Mouse (Mus musculus) intestine, postnatal 0 days (tissue): ENCODE results near the gene Dennd1c. TPM values are rescaled to one million over a fixed set of nuclear protein-coding genes. Genes with fewer than 3 reads are reported as not detected.

Source experiments
- ATAC-seq: fragments of 200-750 bp; cut with Nextera tagmentation; 2 replicates; pipeline ENCODE4 v1.8.0; 2017; ENCODE audit warnings: mild to moderate bottlenecking, moderate TSS enrichment, moderate library complexity
- H3K27ac ChIP-seq: fragments of 300-500 bp; sonication (generic); 2 replicates; pipeline ENCODE4 v1.5.1; 2014; ENCODE audit warnings: mild to moderate bottlenecking, low read depth, low read length, moderate library complexity
- H3K27me3 ChIP-seq: fragments of 300-500 bp; sonication (generic); replicated peaks from 2 replicates; pipeline ENCODE4 v1.6.1; 2014; ENCODE audit warnings: low read length, mixed read lengths; ENCODE audit not compliant: control insufficient read depth, insufficient read depth
- H3K36me3 ChIP-seq: fragments of 300-500 bp; sonication (generic); 2 replicates; pipeline ENCODE4 v1.6.1; 2014; ENCODE audit warnings: mild to moderate bottlenecking, moderate library complexity; ENCODE audit not compliant: control insufficient read depth, insufficient read depth
- H3K4me1 ChIP-seq: fragments of 300-500 bp; sonication (generic); replicated peaks from 2 replicates; pipeline ENCODE4 v1.6.1; 2014; ENCODE audit warnings: antibody characterized with exemption, low read length, mixed read lengths; ENCODE audit not compliant: control insufficient read depth, insufficient read depth
- H3K4me2 ChIP-seq: fragments of 300-500 bp; sonication (generic); replicated peaks from 2 replicates; pipeline ENCODE4 v1.6.1; 2014; ENCODE audit warnings: low read depth, mild to moderate bottlenecking, moderate library complexity
- H3K4me3 ChIP-seq: fragments of 300-500 bp; sonication (generic); 2 replicates; pipeline ENCODE4 v1.5.1; 2014; ENCODE audit warnings: low read depth, low read length
- H3K9ac ChIP-seq: fragments of 300-500 bp; sonication (generic); 2 replicates; pipeline ENCODE4 v1.6.1; 2014; ENCODE audit warnings: mild to moderate bottlenecking, low read depth, low read length
- H3K9me3 ChIP-seq: fragments of 300-500 bp; sonication (generic); 2 replicates; pipeline ENCODE4 v1.6.1; 2016; ENCODE audit warnings: mixed run types; ENCODE audit not compliant: control insufficient read depth
- CTCF ChIP-seq: sonication (generic); IDR thresholded peaks from 2 replicates; pipeline ENCODE4 v1.5.1; 2016; ENCODE audit warnings: low read depth, mild to moderate bottlenecking, control low read depth, antibody characterized with exemption, moderate library complexity
- WGBS: fragments of 180-500 bp; shearing (Covaris S2); extraction: QIAGEN DNeasy Blood & Tissue Kit; methylation state at CpG from one replicate; pipeline ENCODE4 v1.1.7; 2014; 5-methylcytosine and 5-hydroxymethylcytosine counted together
- polyA plus RNA-seq: library from polyadenylated mRNA; unstranded; fragments of >200 nt; fragmentation: Nextera tagmentation; extraction: Ambion mirVana; gene quantifications from 2 replicates; pipeline ENCODE4 v1.2.1, GENCODE M21; 2015

Dennd1c gene
- polyA plus RNA-seq, 1 experiment from 2014 or later, result 5.2 TPM

GRCm38 (mm10) chr17:57020960-57021359, 57.4 kb downstream of the Dennd1c start:
- no peak for TF ChIP-seq CTCF
- Histone ChIP-seq H3K9ac (no peak overlapping the region), H3K4me3 (no peak overlapping the region), H3K27me3 (no peaks in the 10 kb centered on the region), H3K4me1 (no peaks in the 10 kb centered on the region), H3K36me3 (peaks cover 55% of the 10 kb centered on the region), H3K27ac (no peak overlapping the region), H3K9me3 (no peaks in the 10 kb centered on the region), H3K4me2 (no peak overlapping the region)
- WGBS, result 85% methylated on average over 5 of the region's 5 CpGs
- no peak for ATAC-seq

GRCm38 (mm10) chr17:57019693-57020092, 58.6 kb downstream of the Dennd1c start:
- no peak overlapping the region for H3K4me2 ChIP-seq
- H3K4me1 ChIP-seq, result no peaks in the 10 kb centered on the region
- no peak for ATAC-seq
- H3K9ac ChIP-seq, result no peak overlapping the region
- H3K27me3 ChIP-seq, result no peaks in the 10 kb centered on the region
- no peak for TF ChIP-seq CTCF
- no peaks in the 10 kb centered on the region for H3K9me3 ChIP-seq
- no peak overlapping the region for H3K27ac ChIP-seq
- H3K36me3 ChIP-seq, result peaks cover 42% of the 10 kb centered on the region
- no peak overlapping the region for H3K4me3 ChIP-seq
- WGBS, result 68% methylated on average over 2 of the region's 2 CpGs

Other genes starting within 250 kb of the Dennd1c start
- gene Rfx2, start 247.5 kb downstream of the Dennd1c start, polyA plus RNA-seq, result 1.4 and 1.6 TPM in 2 replicates
- not detected in 2 replicates for gene Acsbg2, start 204.1 kb downstream of the Dennd1c start, polyA plus RNA-seq
- gene 1700061G19Rik, start 203.0 kb downstream of the Dennd1c start, polyA plus RNA-seq, result 0.23 and 0.30 TPM in 2 replicates
- gene Mllt1, start 143.1 kb downstream of the Dennd1c start, polyA plus RNA-seq, result 10.5 and 11.9 TPM in 2 replicates
- gene Acer1, start 96.4 kb downstream of the Dennd1c start, polyA plus RNA-seq, result 0.44 and 0.65 TPM in 2 replicates
- gene Clpp, start 88.2 kb downstream of the Dennd1c start, polyA plus RNA-seq, result 77.5 and 78.0 TPM in 2 replicates
- 25.7 and 28.7 TPM in 2 replicates for gene Alkbh7, start 81.2 kb downstream of the Dennd1c start, polyA plus RNA-seq
- gene Pspn, start 78.5 kb downstream of the Dennd1c start, polyA plus RNA-seq, result not detected in 2 replicates
- 43.3 and 43.5 TPM in 2 replicates for gene Gtf2f1, start 67.2 kb downstream of the Dennd1c start, polyA plus RNA-seq
- 0.22 and 0.25 TPM in 2 replicates for gene Gm17949, start 67.0 kb downstream of the Dennd1c start, polyA plus RNA-seq
- 18.8 and 19.9 TPM in 2 replicates for gene Khsrp, start 47.0 kb downstream of the Dennd1c start, polyA plus RNA-seq
- gene Slc25a41, start 36.9 kb downstream of the Dennd1c start, polyA plus RNA-seq, result not detected in 2 replicates
- 121 and 130 TPM in 2 replicates for gene Crb3, start 19.4 kb downstream of the Dennd1c start, polyA plus RNA-seq
- 4.8 and 5.1 TPM in 2 replicates for gene Slc25a23, start 18.7 kb downstream of the Dennd1c start, polyA plus RNA-seq
- 12.6 and 14.6 TPM in 2 replicates for gene Tubb4a, start 9.3 kb upstream of the Dennd1c start, polyA plus RNA-seq
- 1.2 and 1.6 TPM in 2 replicates for gene Tnfsf9, start 26.8 kb upstream of the Dennd1c start, polyA plus RNA-seq
- gene Cd70, start 71.3 kb upstream of the Dennd1c start, polyA plus RNA-seq, result not detected in 2 replicates
- gene Tnfsf14, start 115.7 kb upstream of the Dennd1c start, polyA plus RNA-seq, result 0.10 and 0.12 TPM in 2 replicates
- 19.5 TPM in 2 replicates for gene C3, start 149.6 kb upstream of the Dennd1c start, polyA plus RNA-seq
- gene Gpr108, start 169.9 kb upstream of the Dennd1c start, polyA plus RNA-seq, result 14.7 and 16.2 TPM in 2 replicates
- 26.3 and 31.6 TPM in 2 replicates for gene Trip10, start 170.9 kb upstream of the Dennd1c start, polyA plus RNA-seq
- gene Vav1, start 200.6 kb upstream of the Dennd1c start, polyA plus RNA-seq, result 1.1 and 1.5 TPM in 2 replicates